Mouse (Mus musculus) CD8-positive naive resting alpha-beta T cell, adult 2 months (primary cell): ENCODE data around the gene Zfp189.
A peak's percentile ranks its signal among the peaks of the same experiment; 100 is the strongest.

Experiments
- DNase-seq, 2 experiments: peaks; one replicate each; pipeline ENCODE4 v3.0.0; 2022; ENCODE audit warnings: low read depth in 2 of 2, low spot score in 2 of 2

Gene Zfp189

GRCm38 (mm10) chr4:49536671-49537070 lies 15.7 kb downstream of the Zfp189 start:
- no peak for DNase-seq

GRCm38 (mm10) chr4:49539665-49540064 lies 18.7 kb downstream of the Zfp189 start:
- no peak for DNase-seq

GRCm38 (mm10) chr4:49540966-49541365 lies 20.0 kb downstream of the Zfp189 start:
- DNase-seq, result no peak

GRCm38 (mm10) chr4:49546026-49546425 lies 25.1 kb downstream of the Zfp189 start:
- no peak for DNase-seq

GRCm38 (mm10) chr4:49546873-49547543 lies 26.0 kb downstream of the Zfp189 start:
- no peak for DNase-seq

GRCm38 (mm10) chr4:49547544-49548219 lies 26.7 kb downstream of the Zfp189 start:
- no peak for DNase-seq

- DNase-seq, result no peak
Observed at GRCm38 (mm10) chr4:49549383-49549782, 28.4 kb downstream of the Zfp189 start, which contains the start of gene Aldob. Gene Aldob (minus strand): TSS chr4:49549546.

GRCm38 (mm10) chr4:49553380-49553779 lies 32.4 kb downstream of the Zfp189 start:
- no peak for DNase-seq

GRCm38 (mm10) chr4:49557375-49557774 lies 36.4 kb downstream of the Zfp189 start:
- no peak for DNase-seq

- DNase-seq, result no peak
Observed at GRCm38 (mm10) chr4:49558181-49558580, 37.2 kb downstream of the Zfp189 start.

- no peak for DNase-seq
Observed at GRCm38 (mm10) chr4:49559915-49560772, 39.2 kb downstream of the Zfp189 start.

GRCm38 (mm10) chr4:49567613-49568012 lies 46.6 kb downstream of the Zfp189 start:
- DNase-seq, result peak; percentile 25 to 38

GRCm38 (mm10) chr4:49572194-49572593 lies 51.2 kb downstream of the Zfp189 start:
- DNase-seq, result no peak
